Mouse (Mus musculus): ENCODE measurements around the gene Ddx3x.

DNA sequence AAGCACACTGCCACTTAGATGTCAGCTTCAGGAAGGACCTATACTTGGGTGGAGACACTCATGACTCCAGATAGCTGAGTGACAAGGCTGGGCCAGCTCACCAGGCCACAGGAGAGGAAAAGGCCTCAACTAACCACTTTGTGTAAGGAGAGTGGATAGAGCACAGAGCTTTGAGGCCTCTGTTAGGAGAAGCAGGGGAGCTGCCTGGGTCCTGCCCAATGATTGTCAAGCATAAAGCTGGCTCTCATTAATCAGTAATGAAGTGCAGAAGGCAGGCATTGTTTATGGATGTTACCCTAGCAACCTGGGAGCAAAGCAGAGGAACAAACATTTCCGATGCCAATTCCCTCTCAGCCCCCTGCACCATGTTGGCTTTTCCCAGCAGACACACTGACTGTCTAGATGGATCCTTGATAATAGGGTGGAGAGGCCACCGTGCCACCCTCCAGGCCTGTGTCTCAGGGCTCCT, 44.6 kb upstream of the Ddx3x start:
- no peak for TF ChIP-seq CTCF (IDR thresholded peaks at IDR 0.05; ENCODE audit: low read depth)
- no peak for TF ChIP-seq EP300 (optimal IDR thresholded peaks at IDR 0.05)
